Mouse (Mus musculus) NIH3T3 (cell line): ENCODE data around the gene Spint2.

ENCODE experiments used
- DNase-seq: peaks from one replicate; pipeline ENCODE4 v3.0.0-alpha.2; 2012; ENCODE audit warnings: low read depth

Spint2 gene

DNA sequence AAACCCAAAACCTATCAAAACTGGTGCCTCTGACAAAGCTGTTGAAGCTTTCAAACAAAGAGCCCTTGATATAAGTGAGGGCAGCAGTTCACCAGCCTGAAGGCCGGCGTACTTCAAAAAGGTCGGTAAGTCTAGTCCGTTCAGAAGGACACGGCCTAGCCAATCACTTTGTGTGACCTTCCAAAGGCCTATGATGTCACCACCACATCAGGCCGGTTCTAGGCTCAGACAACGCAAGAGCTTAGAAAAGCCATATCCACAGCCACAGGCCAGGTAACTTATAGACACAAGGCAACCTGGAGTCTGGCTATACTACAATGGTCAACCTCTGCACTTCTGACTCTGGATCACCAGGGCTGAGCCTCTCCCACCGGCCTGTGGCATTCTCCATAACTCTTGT lies 1.8 kb downstream of the Spint2 start:
- no peak for DNase-seq

DNA sequence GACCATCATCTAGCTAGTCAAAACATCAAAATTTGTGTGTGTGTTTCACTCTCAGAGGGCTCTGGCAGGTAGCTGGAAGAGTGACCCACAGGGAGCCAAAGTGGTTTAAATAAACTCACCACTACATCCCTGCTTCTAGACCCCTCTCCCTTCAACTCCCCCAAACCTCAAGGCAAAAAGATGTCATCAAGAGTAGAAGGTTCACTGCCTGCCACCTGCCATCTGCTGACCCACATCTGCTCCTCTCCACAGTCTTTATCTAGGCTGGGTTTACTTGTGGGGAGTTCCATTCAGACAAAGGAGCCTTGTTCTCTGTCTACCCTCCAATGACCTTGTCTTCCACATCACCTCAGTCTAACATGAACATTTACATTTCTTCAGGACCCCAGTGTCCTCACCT lies 2.5 kb downstream of the Spint2 start:
- no peak for DNase-seq

DNA sequence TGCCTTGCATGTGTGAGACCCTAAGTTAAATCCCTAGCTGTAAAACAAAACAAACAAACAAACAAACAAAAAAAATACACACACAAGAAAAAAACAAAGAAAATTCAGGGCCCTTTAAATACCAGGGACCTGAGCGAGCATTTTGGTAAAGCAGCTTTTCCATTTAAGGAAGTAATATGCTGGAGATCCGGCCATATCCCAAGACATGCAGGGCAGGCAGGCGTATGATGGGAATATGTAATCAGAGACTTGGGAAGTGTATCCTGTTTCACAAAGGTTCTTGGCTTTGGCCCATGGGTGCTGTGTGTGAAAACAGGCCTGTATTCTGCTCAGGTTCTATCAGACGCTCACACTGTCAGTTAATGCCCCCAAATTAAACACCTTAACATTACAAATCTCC lies 4.2 kb downstream of the Spint2 start:
- peak; percentile 29 for DNase-seq

DNA sequence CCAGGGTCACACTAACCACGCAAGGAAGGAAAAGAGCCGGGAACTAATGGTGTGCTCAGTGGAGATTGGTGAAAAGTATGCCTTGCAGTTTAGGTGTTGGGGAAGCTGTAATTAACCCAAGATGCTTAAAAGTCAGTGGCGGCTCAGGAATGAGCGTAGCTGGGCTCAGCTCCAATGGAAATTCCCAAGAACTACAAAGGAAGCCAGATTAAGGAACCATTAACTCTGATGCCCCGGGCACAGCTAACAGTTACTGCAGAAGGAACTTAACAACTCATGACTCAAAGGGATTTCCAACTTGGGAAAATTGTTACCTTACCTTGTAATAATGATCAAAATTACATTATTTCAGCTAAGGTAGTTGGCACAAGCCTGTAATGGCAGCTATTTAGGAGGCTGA lies 5.0 kb downstream of the Spint2 start:
- DNase-seq, result no peak

DNA sequence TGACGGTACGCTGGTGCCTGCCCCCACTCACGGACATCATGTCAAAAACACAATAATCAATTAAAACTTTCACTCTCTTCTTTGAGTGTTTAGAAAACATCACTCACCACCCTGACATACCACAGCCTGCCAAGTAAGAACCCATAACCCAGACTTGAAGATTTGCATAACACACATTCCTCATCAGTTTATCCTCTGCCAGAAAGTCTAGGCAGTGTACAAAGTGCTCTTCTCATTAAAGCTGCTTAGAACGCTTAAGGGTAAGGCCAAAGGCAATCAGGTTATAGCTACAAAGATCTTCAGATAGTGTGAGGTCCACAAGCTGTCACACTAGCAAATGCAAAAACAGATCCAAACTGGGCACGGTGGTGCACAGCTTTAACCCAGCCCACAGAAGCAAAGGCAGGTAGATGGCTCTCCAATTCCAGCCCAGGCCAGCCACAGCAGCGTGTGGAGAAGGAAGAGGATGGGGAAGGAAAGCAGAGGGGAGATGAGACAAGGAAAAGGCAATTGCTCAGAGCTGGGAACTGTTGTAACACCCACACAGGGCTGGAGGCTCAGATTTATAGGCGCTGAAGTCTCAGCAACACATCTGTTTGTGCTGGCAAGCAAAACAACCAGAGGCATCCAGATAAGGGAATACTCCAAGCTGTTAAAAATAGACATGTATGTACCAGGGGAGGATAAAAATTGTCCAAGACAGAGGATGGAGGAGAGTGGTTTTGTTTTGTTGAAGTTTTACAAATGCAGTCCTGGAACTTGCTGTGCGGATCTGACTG lies 9.8 kb downstream of the Spint2 start:
- peak; percentile 70 for DNase-seq

DNA sequence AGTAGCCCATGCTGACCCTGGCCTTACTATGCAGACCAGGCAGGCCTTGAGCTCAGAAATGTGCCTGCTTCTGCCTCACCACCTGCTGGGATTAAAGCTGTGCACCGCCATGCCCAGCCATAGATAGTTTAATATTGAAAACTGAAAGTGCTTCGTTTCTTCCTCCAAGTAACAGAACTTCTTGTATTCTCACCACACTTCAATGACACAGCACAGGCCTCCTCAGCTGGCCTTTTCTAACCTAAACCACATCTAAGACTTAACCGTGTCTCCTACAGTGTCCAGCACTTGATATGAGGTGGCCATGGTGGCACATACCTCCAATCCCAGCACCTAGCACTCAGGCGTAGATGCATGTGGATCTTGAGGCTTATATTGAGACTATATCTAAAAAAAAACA lies 11.3 kb downstream of the Spint2 start:
- no peak for DNase-seq

DNA sequence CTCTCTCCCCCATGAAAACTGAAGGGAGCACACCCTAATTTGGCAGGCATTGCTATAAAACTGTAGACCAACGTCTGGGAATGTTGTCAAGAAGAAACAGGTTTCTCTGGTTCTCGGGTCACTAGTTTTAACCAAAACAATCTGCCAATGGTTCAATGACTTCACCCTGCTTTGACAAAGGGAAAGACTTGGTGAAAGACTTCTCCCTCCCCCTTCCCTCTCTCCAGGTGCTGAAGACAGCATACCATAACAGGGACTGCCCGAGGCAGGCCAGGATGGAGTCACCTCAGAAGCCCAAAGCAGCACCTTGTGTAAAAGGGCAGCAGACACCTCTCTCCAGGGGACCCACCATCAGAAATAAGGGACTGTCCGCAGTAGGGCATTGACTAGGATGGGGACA lies 14.8 kb downstream of the Spint2 start:
- DNase-seq, result no peak

DNA sequence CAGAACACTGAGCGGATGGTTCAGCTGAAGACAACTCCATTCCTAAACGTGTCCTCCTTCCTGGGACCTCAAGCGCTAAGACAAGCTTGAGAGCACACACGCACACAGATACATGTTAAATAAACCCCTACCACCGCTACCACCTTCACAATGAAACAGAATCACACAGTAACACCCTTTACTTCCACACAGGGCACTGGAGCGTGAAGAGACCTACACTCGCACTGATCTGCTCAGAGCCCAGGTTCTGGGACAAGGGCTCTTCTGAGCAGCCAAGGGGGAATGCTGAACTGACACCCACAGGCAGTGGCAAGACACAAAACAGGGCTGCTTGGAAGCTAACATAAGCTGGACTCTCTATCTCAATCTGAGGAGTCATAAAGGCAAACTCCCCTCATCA lies 16.1 kb downstream of the Spint2 start:
- no peak for DNase-seq

DNA sequence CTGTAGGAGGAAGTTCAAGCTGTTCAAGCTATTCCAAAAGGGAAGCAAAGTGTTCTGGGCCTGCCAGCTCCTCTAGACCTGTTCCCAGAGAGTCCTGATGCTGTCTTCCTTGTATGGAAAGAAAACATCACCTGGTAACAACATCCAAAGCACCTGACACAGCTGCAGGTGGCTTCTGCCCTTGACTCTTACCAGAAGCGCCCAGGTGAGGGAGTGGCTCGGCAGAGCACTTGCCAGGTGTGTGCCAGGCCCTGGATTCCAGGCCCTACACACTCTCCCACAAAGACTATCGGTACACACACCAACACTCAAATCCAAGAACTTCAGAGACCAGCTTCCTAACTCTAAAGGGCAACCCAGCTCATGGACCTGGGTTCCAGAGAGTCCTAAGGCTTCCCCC lies 17.9 kb downstream of the Spint2 start:
- no peak for DNase-seq

DNA sequence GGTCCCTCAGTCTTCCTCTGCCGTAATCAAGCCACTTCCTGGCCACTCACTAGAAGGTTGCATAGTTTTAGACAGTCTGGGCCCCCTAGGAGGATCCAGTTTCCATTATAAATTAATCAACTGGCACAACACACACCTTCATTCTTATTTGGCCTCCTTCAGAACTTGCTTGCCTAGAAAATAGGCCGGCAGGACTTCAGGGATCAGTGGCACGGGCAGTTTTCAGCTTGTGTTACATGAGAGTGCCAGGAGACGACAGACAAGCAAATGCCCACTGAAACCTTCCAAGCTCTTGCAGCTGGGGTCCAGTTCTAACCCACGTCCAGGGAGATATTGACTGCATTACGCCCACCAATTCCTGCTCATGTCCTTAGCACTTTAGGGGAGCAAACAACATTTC lies 19.6 kb downstream of the Spint2 start:
- no peak for DNase-seq

DNA sequence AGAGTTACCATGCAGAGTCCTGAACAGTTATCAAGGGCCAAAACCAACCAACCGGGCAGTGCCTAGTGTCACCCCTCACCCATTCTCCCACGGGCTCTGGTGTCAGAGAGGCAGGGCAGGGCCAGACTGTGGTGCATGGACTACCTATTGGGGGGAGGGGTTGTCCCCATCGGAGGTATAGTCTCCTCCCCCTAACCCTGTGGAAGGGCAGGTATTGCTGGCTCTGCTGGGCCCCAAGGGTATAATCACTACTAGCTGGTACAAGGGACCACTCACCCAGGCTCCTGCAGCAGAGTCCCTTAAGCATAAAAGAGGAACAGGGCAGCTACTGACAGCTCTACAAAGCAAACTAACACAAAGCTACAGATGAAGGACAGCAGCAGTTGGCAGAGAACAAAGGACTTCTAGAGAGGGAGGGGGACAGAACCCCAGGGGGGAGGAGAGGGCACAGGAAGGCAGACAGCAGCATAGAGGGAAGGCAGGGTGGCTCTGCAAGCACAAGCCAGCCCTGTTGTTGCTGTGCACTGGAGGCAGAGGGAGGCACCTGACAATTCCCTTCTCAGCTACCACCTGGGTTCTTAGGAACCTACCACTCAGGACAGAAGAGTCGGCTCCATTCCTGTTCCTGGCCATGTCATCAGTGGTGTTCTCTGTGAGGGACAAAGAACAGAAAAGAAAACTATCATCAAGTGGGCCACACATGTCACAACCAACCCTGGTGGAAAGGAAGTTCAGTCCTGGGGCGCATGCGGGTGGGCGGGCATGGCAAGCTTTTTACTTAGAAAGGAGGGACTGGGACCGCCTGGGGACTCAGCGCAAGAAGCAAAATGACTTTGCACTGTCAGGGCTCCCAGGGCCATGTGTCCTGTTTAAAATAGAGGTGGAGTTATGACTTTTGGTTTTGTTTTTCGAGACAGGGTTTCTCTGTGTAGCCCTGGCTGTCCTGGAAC lies 21.7 kb downstream of the Spint2 start:
- no peak for DNase-seq

DNA sequence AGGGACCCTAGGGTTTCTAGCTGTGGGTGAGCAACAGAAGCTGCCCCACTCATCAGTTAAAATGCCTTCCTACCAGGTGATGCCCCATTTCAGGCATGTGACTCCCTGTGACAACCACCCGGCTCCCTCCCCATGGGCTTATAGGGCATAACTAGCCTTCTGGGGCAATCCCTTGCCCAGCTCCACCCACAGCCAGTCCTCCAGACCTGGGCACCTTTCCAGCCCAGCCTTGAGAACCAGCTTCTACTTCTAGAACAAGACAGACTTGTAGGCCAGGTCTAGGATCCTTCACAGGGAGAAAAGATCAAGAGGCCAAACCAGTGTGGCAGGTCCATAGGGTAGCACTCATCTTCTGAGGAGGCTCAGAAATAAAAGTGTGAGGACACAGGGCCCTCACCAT lies 24.3 kb downstream of the Spint2 start:
- DNase-seq, result peak; percentile 59

DNA sequence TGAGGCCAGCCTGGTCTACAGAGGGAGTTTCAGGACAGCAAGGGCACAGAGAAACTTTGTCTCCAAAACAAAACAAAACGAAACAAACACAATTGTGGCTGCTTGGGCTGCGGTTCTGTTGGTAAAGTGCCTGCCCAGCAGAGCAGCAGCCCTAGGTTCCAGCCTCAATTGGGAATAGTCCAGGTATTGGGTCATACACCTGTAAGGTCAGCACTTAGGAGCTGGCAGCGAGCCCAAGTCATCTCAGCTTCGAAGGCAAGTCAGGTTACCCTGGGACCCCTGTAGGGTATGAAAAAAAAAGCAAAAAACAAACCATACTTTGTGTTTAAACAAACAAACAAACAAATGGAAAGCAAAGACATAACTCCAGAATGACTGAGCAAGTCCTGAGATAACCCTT lies 25.8 kb downstream of the Spint2 start:
- no peak for DNase-seq

DNA sequence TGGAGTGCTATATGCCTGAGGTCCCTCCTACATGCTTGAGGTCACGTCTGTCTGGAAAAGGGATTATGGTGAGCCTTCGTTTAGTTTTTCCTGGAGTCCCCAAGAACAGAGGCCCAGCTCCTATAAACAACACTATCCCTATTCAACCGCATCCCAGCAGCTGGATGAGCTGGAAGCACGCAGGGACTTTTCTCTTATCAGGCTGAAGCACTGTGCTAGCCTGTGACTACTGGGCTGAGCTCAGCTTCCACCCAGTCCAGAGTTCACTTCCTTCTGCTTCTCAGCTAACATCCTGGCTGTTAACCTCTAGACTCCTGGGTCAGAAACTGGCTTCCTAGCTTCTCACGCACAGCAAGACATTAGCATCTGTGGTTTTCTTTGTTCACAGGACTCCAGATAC lies 27.9 kb downstream of the Spint2 start:
- no peak for DNase-seq

DNA sequence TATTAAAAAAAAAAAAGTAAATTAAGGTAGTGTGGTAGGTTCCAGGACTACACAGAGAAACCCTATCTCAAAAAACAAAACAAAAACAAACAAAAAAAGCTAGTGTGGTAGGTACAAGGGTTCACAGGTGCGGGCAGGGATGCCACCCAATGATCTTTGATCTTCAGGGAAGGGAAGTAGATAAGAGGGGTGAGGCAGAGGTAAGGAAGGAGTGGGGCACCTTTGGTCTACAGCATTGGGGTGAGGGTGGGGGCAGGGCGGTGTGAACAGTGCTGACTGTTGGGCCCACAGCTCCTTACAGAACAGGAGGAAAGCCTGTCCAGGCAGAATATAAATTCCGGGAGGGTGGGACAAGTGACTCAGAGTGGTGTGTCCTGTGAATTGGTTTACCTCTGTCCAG lies 30.5 kb downstream of the Spint2 start:
- DNase-seq, result no peak

DNA sequence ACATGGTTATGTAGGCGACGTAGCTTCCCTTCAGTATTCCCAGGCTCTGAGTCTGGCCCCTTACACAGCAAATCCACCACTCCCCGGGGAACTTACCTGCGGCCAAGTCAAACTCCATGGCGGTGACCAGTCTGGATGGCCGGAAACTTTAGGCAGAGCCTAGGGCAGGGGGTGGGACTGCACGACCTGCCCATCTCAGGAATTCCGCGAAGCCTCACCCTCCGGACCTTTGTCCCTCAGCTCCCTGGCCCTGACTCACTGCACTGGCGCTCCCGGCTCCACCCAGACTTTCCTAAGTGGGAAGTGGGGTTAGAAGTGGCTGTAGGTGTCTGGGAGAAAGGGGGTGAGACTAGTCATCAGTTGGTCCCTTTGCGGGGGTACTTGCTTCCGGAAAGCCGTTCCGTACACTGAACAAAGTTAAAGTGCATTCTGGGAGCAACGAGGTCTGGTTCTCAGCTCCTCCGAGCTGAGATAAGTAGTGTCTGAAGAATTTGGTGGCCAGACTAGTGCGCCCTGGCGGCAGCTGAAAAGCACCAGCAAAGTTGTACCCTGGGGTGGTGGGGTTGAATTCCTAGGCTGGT lies 33.4 kb downstream of the Spint2 start, which contains the start of gene 2200002D01Rik:
2200002D01Rik (minus strand) TSS at position 206 of the 581 bp plus-strand sequence.
- DNase-seq, result peak; percentile 56

DNA sequence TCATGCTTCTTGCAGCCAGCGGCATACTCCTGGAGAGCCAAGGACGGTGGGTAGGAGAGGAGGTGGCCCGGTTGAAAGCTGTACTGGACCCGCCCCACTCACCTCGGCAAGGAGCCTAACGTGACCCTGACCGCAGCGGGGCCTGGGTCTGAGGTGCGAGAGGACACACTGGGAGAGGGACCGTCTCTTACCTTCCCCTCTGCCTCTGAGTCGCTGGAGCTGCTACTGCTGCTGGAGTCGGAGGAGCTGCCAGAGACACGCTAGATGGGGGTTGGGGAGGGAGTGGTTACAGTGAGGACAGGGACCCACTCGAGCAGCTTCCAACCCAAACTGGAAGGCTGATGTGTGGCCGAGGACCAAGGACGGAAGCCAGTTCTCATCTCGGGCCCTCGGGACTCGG lies 34.0 kb downstream of the Spint2 start:
- DNase-seq, result peak; percentile 28

DNA sequence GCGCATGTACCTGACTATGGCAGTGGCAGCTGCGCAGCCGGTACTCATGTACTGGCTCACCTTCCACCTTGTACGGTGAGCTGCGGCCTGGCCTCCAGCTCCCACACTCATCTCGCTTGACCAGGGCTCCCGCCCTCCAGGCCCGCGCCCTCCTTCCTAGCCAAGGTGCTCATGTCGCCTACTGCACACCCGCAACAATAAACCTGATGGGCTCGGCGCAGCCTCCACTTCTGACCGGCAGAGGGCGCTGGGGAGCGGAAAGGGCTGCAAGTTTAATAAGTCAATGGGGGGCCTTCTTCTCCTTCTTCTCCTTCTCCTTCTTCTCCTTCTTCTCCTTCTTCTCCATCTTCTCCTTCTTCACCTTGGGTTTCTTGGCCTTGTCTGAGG lies 34.4 kb downstream of the Spint2 start:
- peak; percentile 85 for DNase-seq

DNA sequence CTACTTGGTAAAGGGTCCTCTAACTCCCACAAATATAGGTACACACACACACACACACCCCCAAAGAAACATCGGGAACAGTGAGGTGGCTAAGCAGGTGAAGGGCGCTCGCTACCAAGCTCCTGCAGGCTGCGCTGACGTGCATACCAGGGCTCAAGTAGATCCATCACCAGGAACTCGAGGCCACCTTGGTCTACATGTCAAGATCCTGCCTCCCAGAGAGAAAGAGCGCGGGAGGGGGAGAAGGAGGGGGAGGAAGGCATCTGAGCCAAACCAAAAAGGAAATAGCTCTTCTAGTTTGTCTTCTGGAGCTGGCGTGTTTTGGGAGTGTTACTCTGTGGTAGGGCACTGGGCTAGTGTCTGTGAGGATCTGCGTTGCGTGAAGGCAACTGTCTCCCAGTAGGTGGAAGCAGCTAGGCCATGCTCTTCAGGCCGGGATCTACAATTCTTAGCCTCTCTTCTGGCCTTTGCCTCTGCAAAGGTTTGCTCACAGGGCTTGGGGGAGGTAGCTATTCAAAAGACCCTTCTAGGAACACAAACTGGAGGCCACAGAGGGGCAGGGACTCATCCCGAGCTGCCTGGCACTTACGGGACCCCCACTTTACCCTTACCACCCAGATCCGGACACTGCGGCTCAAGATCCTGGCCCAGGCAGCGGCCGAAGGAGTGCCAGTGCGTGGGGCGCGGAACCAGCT lies 34.9 kb downstream of the Spint2 start:
- DNase-seq, result no peak

DNA sequence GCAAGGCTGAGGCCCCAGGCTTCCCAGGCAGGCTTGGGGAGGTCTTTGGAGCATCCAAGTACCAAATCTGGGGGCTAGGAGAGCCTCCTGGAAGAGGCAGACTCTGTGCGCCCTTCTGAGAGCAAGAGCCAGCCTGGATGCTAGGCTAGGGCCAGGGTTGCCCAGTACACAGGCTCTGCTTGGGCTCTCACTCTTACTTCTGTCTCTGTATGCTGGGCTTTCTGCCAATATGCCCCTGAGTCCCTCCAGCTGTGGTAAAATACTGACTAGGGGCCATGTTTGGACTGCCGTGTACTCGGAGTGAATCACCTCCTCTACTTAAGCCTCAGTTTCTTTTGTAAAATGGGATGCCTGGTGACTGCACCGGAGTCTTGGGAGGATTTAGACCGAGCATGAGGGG lies 35.7 kb downstream of the Spint2 start:
- peak; percentile 35 for DNase-seq

DNA sequence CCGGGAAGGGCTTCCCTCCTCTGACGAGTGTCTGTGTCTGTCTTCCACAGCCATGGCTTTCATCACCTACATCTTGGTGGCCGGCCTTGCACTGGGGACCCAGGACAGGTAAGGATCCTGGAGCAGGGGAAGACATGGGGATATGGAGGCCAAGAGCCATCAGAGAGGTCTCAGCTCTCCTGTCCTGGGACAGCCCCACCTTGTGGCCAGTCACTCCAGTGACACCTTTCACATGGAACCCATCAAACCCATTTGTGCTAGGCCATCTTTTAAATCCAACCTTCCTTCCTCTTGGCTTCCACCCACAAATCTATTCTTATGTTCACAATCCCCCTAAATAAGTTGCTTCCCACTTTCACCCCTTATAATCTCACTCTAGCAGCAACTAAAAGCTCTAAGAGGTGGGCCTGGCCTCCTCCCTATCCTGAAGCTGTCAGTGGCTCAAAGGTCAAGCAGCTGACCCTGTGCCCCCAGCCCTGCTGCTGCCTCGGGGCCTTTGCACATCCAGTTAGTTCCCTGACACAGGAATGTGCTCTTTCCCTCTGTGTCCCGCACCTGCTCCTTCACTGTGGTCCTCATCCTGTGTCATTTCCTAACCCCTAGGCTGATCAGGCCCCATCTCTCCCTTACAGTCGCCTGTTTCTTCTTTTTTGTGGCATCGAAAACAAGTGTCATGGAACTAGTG lies 36.8 kb downstream of the Spint2 start:
- peak; percentile 52 for DNase-seq
